Mouse (Mus musculus): Measurements from ENCODE around the gene Gm3106.
"Not testable (repeated sequence)": the region's sequence is repeated elsewhere in the genome, so short reads cannot be mapped to it uniquely, and the experiment has no call there.

Gm3106 gene

GRCm38 (mm10) chr5:94217705-94218104 is at the start of gene Gm3106:
Gene Gm3106 (plus strand): TSS chr5:94218005.
- not testable (repeated sequence) for DNase-seq (ENCODE audit: low spot score)

All from adipocyte (in vitro differentiated cells).